Mouse (Mus musculus): ENCODE results near the gene Spp1.

Spp1 gene

DNA sequence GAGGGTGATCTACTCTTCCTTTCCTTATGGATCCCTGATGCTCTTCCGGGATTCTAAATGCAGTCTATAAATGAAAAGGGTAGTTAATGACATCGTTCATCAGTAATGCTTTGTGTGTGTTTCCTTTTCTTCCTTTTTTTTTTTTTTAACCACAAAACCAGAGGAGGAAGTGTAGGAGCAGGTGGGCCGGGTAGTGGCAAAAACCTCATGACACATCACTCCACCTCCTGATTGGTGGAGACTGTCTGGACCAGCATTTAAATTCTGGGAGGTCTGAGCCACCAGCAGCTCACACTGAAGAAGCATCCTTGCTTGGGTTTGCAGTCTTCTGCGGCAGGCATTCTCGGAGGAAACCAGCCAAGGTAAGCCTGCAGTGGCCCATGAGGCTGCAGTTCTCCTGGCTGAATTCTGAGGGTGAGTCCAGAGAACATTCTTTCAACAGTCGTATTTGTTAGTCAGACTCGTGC lies at the start of gene Spp1:
TSS of gene Spp1 (plus strand) at position 284 of the 467 bp plus-strand sequence.
- no peak for DNase-seq (ENCODE audit: low spot score in 2 of 2)

DNA sequence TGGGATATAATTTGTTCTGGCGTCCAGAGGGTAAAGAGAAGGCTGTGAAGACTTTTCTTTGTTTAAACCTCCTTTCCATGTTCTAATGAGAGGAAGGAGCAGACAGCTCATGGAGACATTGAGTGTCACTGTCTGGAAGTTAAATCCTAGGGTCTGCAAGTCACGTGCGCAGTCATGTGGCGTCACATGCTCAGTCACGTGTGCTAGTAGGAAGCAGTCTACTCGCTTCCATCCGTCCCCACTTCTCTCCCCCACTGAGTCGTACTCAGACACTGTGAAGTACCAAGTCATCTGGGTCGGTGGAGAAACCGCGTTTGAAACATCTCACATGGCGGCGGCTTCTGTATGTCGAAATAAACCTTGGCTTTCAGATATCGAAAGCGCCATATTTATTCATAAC lies 49.4 kb upstream of the Spp1 start:
- DNase-seq (ENCODE audit: low spot score in 2 of 2), result no peak

DNA sequence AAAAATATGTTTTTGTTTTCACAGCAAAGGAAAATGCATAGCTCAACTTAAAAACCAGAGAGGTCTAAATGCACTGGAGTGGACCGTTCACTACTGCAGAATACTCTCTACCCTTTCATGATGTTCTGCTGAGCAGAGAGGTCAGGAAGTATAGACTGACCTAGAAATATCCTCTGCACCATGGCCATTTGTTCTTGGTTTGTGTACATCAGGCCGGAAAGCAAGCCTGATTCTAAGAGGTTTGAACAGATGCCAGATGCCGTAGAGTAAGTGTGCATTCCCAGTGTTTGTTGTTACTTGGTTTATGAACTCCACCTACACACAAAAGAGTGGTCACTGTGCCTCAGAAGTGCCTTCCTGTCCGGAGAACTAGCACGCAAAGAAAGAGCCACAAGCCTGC lies 48.0 kb upstream of the Spp1 start:
- no peak for DNase-seq (ENCODE audit: low spot score in 2 of 2)

DNA sequence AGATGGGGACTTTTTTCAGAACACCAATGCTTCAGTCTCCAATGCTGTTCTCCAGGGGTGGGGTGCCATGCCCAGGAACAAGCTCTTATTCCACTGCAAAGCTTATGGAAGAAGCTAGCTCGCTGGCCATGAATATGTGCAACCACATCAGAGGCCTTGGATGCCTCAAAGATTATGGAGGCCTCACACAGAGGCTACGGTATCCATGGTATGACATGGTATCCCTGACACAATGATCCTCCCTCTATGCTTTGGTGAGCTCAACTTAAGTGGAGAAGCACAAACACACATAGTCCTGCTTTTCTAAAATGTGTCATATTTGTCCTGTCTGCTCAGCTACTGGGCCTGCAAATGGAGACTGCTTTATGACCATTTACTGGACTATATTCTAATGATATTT lies 44.0 kb upstream of the Spp1 start:
- no peak for DNase-seq (ENCODE audit: low spot score in 2 of 2)

- no peak for DNase-seq (ENCODE audit: low spot score in 2 of 2)
Observed at GRCm38 (mm10) chr5:104392784-104393183, 42.1 kb upstream of the Spp1 start.

DNA sequence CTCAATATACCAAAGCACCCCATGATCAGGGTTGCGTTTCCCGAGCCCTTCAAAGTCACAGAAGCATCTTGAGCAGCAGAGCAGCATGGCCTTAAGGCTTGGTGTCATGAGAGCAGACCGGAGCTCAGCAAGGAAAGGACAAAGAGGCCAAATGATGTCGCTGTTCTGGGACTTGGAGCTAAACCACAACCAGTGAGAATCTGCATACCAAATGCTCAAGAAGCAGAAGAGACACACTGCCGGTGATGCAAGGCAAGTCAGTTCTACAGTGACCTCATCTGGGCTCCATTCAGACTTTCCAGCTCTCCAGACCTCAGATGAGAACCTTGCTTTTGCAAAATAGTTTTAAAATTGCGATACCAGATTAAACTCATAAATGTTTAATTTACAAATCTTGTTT lies 38.6 kb upstream of the Spp1 start:
- DNase-seq (ENCODE audit: low spot score in 2 of 2), result no peak

- no peak for DNase-seq (ENCODE audit: low spot score in 2 of 2)
Observed at GRCm38 (mm10) chr5:104398001-104398400, 36.9 kb upstream of the Spp1 start.

- no peak for DNase-seq (ENCODE audit: low spot score in 2 of 2)
Observed at GRCm38 (mm10) chr5:104399291-104399950, 35.5 kb upstream of the Spp1 start.

DNA sequence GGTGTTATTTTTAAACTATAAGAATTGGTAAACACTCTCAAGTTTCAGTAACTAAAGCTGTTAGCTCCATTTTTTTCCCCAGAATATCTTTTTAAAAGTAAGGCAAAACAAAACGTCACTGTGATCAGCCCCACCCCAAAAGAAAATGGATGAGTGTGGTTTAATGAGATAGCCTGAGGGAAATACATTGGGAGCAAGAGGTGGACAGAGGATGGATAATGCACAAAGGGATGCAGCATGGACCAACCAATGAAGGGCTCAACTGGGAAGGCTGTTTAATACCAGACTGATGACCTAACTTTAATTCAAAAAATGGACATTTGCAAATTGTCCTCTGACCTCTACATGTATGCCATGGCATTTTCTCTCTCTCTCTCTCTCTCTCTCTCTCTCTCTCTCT lies 34.9 kb upstream of the Spp1 start:
- DNase-seq (ENCODE audit: low spot score in 2 of 2), result no peak

DNA sequence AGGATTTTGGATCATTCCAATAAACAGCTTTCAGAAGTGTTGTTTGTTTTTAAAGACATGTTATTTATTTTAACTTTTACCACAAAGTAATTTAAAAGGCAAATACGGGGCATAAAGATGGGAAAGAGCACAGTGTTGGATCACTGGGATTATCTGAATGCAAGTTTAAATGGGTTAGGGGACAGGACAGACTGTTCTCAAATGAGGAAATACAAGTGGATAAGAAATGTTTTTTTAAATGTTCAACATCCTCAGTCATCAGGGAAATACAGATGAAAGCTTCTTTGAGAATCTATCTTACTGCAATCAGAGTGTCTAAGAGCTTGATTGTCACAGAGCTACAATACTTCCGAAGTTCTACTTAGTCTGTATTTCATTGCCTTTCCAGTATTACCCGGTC lies 32.3 kb upstream of the Spp1 start:
- no peak for DNase-seq (ENCODE audit: low spot score in 2 of 2)

DNA sequence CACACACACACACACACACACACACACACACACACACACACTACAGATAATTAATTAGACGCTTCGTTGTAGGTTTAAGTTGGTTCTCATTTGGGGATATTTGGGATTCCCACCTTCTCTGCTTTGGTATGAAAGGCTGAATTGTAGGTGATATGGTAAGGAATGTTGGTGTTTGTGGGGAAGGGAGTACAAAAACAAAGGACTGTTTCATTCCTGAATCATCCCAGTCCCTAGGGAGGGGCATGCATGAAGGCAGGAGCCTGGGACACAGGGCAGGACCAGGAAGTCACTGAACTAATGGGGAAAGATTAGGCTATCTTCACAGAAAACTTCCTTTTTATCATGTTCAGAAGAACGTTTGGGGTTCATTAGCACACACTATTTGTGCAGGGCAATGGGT lies 31.6 kb upstream of the Spp1 start:
- DNase-seq (ENCODE audit: low spot score in 2 of 2), result no peak

DNA sequence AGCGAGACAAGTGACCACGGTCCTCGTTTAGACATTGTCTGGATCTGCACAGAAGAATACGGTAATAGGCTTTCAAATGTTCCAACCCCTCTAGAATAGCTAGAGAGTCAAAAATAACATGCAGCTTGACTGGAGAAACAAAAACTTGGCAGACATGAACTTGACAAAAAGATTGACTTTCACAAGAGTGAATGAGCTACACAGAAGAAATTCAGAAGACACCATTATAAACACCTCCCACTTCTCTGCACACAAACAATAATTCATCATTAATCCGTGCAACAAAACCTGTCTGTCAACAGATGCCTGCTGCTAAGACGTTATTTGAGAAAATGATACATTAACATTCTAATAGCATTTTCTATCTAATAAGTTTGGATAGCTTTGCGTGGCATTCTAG lies 30.4 kb upstream of the Spp1 start:
- no peak for DNase-seq (ENCODE audit: low spot score in 2 of 2)

DNA sequence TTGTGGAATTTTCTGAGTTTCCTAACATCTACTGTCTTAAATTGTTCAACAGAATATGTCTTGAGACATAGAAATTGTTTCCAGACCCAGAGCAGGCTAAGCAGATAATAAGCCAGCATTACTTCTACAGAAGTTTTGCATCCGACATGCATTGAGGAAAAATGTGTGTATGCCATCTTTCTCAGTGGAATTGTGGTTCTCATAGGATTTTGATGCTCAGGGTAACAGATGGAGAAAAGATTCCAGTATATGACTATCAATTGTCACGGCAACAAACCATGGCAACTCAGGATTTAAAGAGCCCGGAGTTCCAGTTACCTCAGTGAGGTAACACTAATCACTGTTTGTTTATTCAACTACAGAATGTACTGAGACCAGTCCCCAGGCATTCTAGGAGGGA lies 29.9 kb upstream of the Spp1 start:
- no peak for DNase-seq (ENCODE audit: low spot score in 2 of 2)

DNA sequence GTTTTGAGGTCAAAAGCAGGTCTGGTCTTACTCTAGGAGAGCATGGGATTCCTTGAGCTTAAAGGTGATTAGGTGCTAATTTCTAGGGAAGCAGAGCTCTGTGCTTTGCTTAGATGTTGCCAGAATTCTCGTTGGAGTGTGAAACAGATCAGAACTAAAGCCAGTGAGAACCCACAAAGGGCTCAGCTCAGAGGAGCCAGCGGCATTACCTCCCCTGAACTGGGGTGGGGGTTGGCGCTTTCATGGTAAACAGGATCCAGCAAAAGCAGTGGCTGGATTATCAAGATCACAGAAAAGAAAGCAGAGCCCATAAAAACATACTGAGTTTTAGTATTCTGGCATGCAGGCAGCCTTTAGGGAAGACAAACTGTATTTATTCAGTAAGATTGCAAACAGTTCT lies 28.2 kb upstream of the Spp1 start:
- DNase-seq (ENCODE audit: low spot score in 2 of 2), result no peak

- DNase-seq (ENCODE audit: low spot score in 2 of 2), result no peak
Observed at GRCm38 (mm10) chr5:104407541-104408231, 27.2 kb upstream of the Spp1 start.

DNA sequence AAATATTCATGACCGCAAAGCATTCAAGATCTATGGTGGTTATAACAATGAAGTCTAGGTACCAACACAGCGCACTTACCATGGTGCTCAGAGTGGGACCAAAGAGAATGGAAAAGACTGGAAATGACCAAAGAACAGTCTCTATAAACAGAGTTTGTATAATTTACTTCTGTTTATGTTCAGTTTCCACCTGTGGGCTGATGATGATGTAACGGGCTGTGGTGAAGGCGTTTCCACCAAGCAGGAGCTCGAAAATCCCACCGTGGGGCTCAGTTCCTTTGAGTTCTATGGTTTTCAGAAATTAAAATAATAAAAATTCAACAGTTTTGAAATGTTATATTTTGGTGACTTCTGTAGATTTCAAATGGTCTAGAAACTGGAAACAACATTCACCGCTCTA lies 26.4 kb upstream of the Spp1 start:
- no peak for DNase-seq (ENCODE audit: low spot score in 2 of 2)

DNA sequence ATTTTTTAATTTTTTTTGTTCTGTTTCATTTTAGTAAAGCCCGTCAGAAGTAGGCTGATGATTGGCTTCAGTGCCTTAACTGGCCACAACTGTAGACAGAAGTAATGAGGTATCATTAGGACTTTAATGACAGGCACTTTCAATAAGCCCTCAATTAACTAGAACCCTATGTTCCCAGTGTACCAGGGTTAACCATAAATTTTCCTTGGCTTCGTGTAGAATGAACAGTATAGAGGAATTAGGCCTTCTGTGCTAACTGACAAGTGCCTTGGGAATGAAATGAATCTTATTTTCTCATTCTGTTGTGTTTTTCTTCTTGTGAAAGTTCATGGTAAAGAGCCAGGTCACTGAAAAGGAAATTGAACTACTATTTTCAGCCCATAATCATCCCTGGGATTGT lies 18.9 kb upstream of the Spp1 start:
- DNase-seq (ENCODE audit: low spot score in 2 of 2), result no peak

DNA sequence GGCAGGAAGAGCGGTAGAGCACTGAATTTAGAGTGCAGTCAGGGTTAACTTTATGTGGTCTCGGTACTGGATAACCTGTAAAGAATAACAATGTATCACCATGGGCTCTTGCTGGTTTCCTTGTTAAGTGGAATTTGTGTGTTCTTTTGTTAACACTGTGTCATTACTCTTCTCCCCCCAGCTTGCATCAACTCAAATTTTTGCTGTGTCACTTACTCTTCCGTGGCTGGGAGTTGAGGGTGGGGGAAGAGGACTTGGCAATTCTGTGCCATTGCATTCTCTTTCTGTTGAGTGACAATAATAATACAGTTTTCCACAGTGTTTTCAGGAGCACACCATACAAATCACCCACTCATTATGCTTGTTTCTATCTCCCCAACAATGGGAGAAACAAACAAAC lies 17.9 kb upstream of the Spp1 start:
- DNase-seq (ENCODE audit: low spot score in 2 of 2), result no peak

GRCm38 (mm10) chr5:104417721-104418120 lies 17.2 kb upstream of the Spp1 start:
- no peak for DNase-seq (ENCODE audit: low spot score in 2 of 2)

DNA sequence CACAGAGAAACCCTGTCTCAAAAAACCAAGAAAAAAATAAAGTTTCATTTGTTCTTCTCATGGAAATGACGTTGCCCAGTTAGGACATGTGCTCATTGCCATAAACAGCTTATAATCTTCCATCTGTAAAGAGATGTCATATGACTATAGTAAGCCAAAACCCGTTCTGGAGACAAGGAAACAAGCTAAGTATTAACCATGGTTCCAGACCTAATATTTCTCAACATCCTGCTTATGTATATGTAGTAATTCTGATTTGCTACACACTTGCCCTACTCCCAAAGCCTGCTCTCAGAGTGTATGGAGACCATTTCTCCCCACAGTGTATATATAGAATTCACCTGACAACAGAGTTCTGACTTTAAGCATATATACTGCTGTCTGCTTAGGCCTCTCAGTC lies 12.9 kb upstream of the Spp1 start:
- no peak for DNase-seq (ENCODE audit: low spot score in 2 of 2)

DNA sequence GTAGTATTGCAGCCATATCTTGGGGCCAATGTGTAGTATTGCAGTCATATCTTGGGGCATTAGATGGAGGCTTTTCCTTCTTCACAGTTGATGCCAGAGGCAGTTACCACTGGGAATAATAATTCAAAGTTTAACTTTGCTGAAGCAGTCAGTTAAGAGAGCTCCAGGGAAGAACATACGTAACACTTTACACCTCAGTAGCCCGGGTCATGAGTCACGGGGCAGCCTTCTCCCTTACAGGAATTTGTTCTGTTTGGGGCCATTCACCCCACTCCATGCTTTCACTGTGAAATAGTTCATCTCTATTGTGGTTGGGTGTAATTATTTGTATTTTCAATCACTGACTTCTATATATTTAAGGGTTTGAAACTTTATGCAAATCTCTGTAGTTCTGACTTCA lies 11.1 kb upstream of the Spp1 start:
- DNase-seq (ENCODE audit: low spot score in 2 of 2), result no peak

DNA sequence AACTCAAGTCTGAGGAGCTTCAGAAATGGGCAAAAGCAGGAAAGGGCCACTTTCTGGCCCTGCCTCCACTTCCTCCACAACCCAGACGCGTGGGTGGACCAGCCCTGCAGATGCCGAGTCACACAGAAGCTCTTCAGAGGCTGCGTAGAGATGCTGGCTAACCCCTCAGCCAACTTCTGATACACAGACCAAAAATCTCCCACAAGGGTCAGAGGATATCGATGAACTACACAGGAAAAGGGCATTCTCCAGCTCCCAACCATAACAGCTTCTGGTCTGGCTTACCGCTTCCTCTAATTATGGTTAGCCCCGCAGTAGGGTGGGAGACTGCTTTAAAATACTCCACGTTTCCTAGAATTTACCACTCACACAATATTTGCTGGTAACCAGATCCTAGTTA lies 9.0 kb upstream of the Spp1 start:
- DNase-seq (ENCODE audit: low spot score in 2 of 2), result no peak

- no peak for DNase-seq (ENCODE audit: low spot score in 2 of 2)
Observed at GRCm38 (mm10) chr5:104432886-104433285, 2.0 kb upstream of the Spp1 start.
